Mouse (Mus musculus) forebrain, postnatal 0 days (tissue): ENCODE data around the gene Phactr4. TPM values are rescaled to one million over a fixed set of nuclear protein-coding genes. Genes with fewer than 3 reads are reported as not detected.

Experiments used
- ATAC-seq: fragments of 200-750 bp; cut with Nextera tagmentation; 2 replicates; pipeline ENCODE4 v1.8.0; 2017; ENCODE audit warnings: mild to moderate bottlenecking, moderate library complexity
- DNase-seq: peaks from one replicate; pipeline ENCODE4 v3.0.0-alpha.2; 2015
- H3K27ac ChIP-seq: fragments of 300-500 bp; sonication (generic); 2 replicates; pipeline ENCODE4 v1.5.1; 2014; ENCODE audit warnings: low read depth, mild to moderate bottlenecking, antibody characterized with exemption, low read length, moderate library complexity, mixed read lengths
- H3K27me3 ChIP-seq: fragments of 300-500 bp; sonication (generic); 2 replicates; pipeline ENCODE4 v1.6.1; 2014; ENCODE audit warnings: mild to moderate bottlenecking, low read length, mixed read lengths; ENCODE audit not compliant: insufficient read depth
- H3K36me3 ChIP-seq: fragments of 300-500 bp; sonication (generic); 2 replicates; pipeline ENCODE4 v1.6.1; 2014; ENCODE audit warnings: mild to moderate bottlenecking, moderate library complexity; ENCODE audit not compliant: insufficient read depth
- H3K4me1 ChIP-seq: fragments of 300-500 bp; sonication (generic); 2 replicates; pipeline ENCODE4 v1.6.1; 2014; ENCODE audit warnings: antibody characterized with exemption; ENCODE audit not compliant: insufficient read depth
- H3K4me2 ChIP-seq: fragments of 300-500 bp; sonication (generic); 2 replicates; pipeline ENCODE4 v1.6.1; 2014; ENCODE audit warnings: low read depth, mild to moderate bottlenecking, moderate library complexity
- H3K4me3 ChIP-seq: fragments of 300-500 bp; sonication (generic); 2 replicates; pipeline ENCODE4 v1.5.1; 2014; ENCODE audit warnings: low read depth, low read length, mixed read lengths
- H3K9ac ChIP-seq: fragments of 300-500 bp; sonication (generic); 2 replicates; pipeline ENCODE4 v1.6.1; 2014; ENCODE audit warnings: mild to moderate bottlenecking
- H3K9me3 ChIP-seq: fragments of 300-500 bp; sonication (generic); 2 replicates; pipeline ENCODE4 v1.6.1; 2016; ENCODE audit warnings: low read length
- CTCF ChIP-seq: sonication (generic); IDR thresholded peaks from 2 replicates; pipeline ENCODE4 v1.5.1; 2016; ENCODE audit warnings: antibody characterized with exemption, control low read depth, low read depth
- WGBS: fragments of 180-500 bp; shearing (Covaris S2); extraction: QIAGEN DNeasy Blood & Tissue Kit; methylation state at CpG from one replicate; pipeline ENCODE4 v1.1.7; 2014; 5-methylcytosine and 5-hydroxymethylcytosine counted together
- polyA plus RNA-seq: library from polyadenylated mRNA; unstranded; fragments of >200 nt; fragmentation: Nextera tagmentation; extraction: Ambion mirVana; gene quantifications from 2 replicates; pipeline ENCODE4 v1.2.1, GENCODE M21; 2015
- total RNA-seq: library from RNA; depleted of rRNA; stranded (reverse); fragments of >200 nt; gene quantifications from 2 replicates; pipeline ENCODE4 v1.2.3, GENCODE M21; 2014

Gene Phactr4
- total and polyA plus RNA-seq, 2 experiments from 2014 or later, result 3.2 to 4.9 TPM

- no peak overlapping the region for H3K4me2 ChIP-seq
- no peak overlapping the region for H3K27ac ChIP-seq
- TF ChIP-seq CTCF, result no peak
- ATAC-seq, result no peak
- no peak overlapping the region for H3K4me3 ChIP-seq
- no peaks in the 10 kb centered on the region for H3K27me3 ChIP-seq
- 91% methylated on average over 6 of the region's 6 CpGs for WGBS
- no peaks in the 10 kb centered on the region for H3K9me3 ChIP-seq
- H3K4me1 ChIP-seq, result peaks cover 7% of the 10 kb centered on the region; the same call in 1 of the 2 replicates
- no peak overlapping the region for H3K9ac ChIP-seq
- DNase-seq, result no peak
- peaks cover 31% of the 10 kb centered on the region for H3K36me3 ChIP-seq
These were observed 89.4 kb downstream of the Phactr4 start for GRCm38 (mm10) chr4:132332880-132333279.

- H3K4me3 ChIP-seq, result no peak overlapping the region
- H3K9me3 ChIP-seq, result no peaks in the 10 kb centered on the region
- no peak for TF ChIP-seq CTCF
- 62% methylated on average over 3 of the region's 3 CpGs for WGBS
- peaks cover 7% of the 10 kb centered on the region; the same call in 1 of the 2 replicates for H3K4me1 ChIP-seq
- no peaks in the 10 kb centered on the region for H3K27me3 ChIP-seq
- ATAC-seq, result no peak
- peaks cover 31% of the 10 kb centered on the region for H3K36me3 ChIP-seq
- H3K4me2 ChIP-seq, result no peak overlapping the region
- H3K27ac ChIP-seq, result no peak overlapping the region
- DNase-seq, result no peak
- no peak overlapping the region for H3K9ac ChIP-seq
These were observed 90.3 kb downstream of the Phactr4 start for GRCm38 (mm10) chr4:132331960-132332359.

DNA sequence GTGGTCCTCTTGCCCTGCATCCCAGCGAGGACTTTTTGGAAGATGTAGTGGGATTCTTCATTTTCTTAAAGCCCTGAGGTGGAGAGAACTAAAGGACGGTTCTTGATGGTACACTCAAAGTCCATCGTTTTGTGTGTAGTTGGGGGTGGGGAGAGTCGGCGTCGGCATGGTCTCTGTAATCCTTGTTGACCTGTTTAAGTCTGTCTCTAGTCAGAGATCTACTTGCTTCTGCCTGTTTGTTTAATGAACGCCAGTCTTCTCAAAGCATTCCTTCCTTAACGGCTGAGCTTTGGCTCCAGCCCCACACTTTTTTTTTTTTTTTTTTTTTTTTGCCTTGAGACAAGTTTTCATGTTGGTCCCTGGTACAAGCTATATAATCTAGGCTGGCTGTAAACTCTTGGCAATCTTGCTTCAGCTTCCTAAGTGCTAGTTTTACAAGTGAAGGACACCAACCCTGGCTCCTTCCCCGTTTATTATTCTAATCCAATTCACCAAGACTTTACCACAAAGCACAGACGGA is 92.4 kb downstream of the Phactr4 start:
- Histone ChIP-seq H3K36me3 (peaks cover 23% of the 10 kb centered on the region), H3K4me3 (peak overlapping the region; percentile 83), H3K9me3 (no peaks in the 10 kb centered on the region), H3K4me1 (peaks cover 7% of the 10 kb centered on the region; the same call in 1 of the 2 replicates), H3K27me3 (no peaks in the 10 kb centered on the region), H3K9ac (peak overlapping the region; percentile 91), H3K27ac (peak overlapping the region; percentile 84), H3K4me2 (peak overlapping the region; percentile 73)
- TF ChIP-seq CTCF, result no peak
- WGBS, result 6% methylated on average over 10 of the region's 10 CpGs
- ATAC-seq, result no peak
- no peak for DNase-seq

DNA sequence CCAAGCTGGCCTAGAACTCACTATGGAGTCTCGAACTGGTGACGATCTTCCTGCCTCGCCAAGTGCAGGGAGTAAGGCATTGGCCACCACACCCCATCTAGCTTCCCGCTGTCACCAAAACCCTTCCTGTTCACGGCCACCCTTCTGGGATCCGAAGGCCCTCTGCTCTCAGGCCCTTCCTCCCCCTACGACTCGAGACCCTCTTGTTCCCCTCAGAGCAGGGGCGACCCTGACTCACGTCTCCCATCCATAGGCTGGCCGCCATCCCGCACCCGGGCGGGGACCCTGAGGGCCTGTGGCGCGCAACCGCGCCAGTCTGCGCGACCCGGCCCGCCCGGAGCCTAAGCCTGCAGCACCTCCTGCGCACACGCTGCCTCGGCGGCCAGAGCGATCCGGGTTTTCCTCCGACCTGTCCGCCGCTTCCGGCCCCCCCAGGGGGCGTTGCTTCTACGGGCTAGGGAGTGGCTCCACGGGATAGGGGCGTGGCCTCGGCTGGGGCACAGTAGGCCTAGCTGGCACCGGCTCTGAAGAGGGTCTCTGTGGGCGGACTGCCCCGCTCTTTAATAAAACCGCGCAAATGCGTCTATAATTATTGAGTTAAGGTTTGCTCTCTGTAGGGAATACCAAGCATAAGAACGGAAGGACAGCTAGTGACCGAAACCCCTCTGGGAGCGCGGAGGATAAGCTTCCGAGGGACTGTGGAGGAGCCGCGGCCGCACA is 93.0 kb downstream of the Phactr4 start, which contains the start of gene Trnau1ap:
TSS of gene Trnau1ap (minus strand) at position 424 of the 720 bp plus-strand sequence.
- ATAC-seq (peak; percentile 95), DNase-seq (peak; percentile 90)
- under 1% methylated on average over 52 of the region's 52 CpGs for WGBS
- peak; percentile 33; the same call in 1 of the 2 replicates for TF ChIP-seq CTCF
- peak within 1 kb of the TSS; percentile 73 for H3K4me2 ChIP-seq
- H3K9me3 ChIP-seq, result no peaks in the 10 kb centered on the region
- peaks cover 23% of the 10 kb centered on the region for H3K36me3 ChIP-seq
- H3K4me1 ChIP-seq, result peaks cover 7% of the 10 kb centered on the region; the same call in 1 of the 2 replicates
- H3K4me3 ChIP-seq, result peak within 1 kb of the TSS; percentile 83
- H3K27me3 ChIP-seq, result no peaks in the 10 kb centered on the region
- H3K9ac ChIP-seq, result peak within 1 kb of the TSS; percentile 91
- H3K27ac ChIP-seq, result peak within 1 kb of the TSS; percentile 84

DNA sequence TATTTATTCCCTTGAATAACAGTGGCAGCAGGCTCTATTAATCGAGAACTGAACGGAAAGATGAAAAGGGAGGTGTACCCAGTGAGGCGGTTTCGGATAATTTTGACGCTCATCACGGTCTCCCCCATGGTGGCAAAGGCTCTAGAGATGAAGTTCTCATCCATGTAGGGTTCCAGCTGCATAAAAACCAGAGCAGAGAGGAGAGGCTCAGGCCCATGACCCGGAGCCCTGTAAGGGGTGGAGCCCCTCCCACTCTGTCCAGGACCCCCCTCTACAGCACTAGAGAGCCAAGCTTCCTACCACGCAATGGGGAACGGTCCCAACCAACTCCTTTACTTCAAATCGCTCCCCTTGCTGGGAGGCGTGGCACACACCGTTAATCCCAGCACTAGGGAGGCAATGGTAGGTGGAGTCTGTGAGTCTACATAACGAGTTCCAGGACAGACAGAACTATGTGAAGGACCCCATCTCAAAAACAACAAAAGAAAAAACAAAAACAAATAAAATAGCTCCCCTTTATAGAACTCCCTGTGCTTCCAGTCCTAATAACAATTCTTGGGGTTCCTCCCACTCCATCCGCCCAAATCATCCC is 93.8 kb downstream of the Phactr4 start:
- peak overlapping the region; percentile 73 for H3K4me2 ChIP-seq
- no peak for TF ChIP-seq CTCF
- ATAC-seq, result no peak
- H3K4me3 ChIP-seq, result peak overlapping the region; percentile 83
- H3K9ac ChIP-seq, result peak overlapping the region; percentile 91
- DNase-seq, result peak; percentile 2
- no peak overlapping the region; the same call in 1 of the 2 replicates for H3K27ac ChIP-seq
- no peaks in the 10 kb centered on the region for H3K9me3 ChIP-seq
- H3K4me1 ChIP-seq, result peaks cover 7% of the 10 kb centered on the region; the same call in 1 of the 2 replicates
- H3K27me3 ChIP-seq, result no peaks in the 10 kb centered on the region
- peaks cover 23% of the 10 kb centered on the region for H3K36me3 ChIP-seq
- 39% methylated on average over 14 of the region's 14 CpGs for WGBS

- H3K4me2 ChIP-seq, result no peak overlapping the region
- ATAC-seq, result no peak
These were observed 95.8 kb downstream of the Phactr4 start for GRCm38 (mm10) chr4:132326481-132326880.

DNA sequence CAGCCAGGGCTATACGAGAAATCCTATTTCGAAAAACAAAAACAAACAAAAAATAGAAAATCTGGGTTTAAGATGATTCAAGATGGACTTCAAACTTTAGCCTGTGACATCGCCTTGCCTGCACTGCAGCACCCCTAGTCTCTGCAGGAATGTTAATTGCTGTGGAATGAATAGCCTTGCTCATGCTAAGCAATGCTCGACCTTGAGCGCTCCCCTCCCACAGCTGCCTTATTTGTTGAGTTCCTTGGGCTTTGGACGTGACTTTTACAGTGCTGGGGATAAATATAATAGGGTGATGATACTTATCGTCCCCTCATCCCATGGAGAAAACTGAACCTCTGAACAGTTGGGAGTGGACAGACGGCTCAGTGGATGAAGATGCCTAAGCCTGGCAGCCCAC is 106.6 kb downstream of the Phactr4 start:
- DNase-seq (no peak), ATAC-seq (no peak)
- Histone ChIP-seq H3K4me2 (no peak overlapping the region), H3K27ac (no peak overlapping the region), H3K4me1 (peaks cover under 1% of the 10 kb centered on the region; the same call in 1 of the 2 replicates), H3K36me3 (peaks cover 62% of the 10 kb centered on the region), H3K9me3 (no peaks in the 10 kb centered on the region), H3K4me3 (no peak overlapping the region), H3K27me3 (no peaks in the 10 kb centered on the region), H3K9ac (no peak overlapping the region)
- TF ChIP-seq CTCF, result no peak
- 83% methylated on average over 8 of the region's 8 CpGs for WGBS

More at GRCm38 (mm10) chr4:132326481-132326880, 95.8 kb downstream of the Phactr4 start:
- no peak for TF ChIP-seq CTCF
- no peak overlapping the region for H3K9ac ChIP-seq
- 71% methylated on average over 5 of the region's 5 CpGs for WGBS
- H3K4me1 ChIP-seq, result peaks cover 7% of the 10 kb centered on the region; the same call in 1 of the 2 replicates
- H3K36me3 ChIP-seq, result peaks cover 22% of the 10 kb centered on the region
- no peak overlapping the region for H3K27ac ChIP-seq
- no peaks in the 10 kb centered on the region for H3K9me3 ChIP-seq
- DNase-seq, result no peak
- no peaks in the 10 kb centered on the region for H3K27me3 ChIP-seq
- no peak overlapping the region for H3K4me3 ChIP-seq
